Mouse (Mus musculus) 416B (cell line): ENCODE data around the gene Zbtb2.

Source experiments
- DNase-seq: peaks from one replicate; pipeline ENCODE4 v3.0.0; 2011; ENCODE audit warnings: low read depth

Gene Zbtb2

DNA sequence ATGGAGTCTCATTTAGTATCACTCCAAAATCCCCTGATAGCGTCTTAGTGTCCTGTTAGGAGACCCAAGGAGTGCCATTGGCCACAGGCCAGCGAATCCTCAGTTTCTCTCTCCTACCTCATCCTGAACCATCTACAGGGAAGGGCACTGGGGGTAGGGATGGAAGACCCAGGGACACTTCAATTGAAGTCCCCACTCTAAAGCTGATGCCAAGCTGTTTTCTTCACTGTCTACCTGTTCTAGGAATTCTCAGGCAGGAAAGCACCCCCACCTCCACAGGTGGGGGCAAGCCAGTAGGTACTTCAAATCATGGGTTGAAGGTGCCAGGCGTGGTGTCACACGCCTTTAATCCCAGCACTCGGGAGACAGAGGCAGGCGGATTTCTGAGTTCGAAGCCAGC, 3.7 kb downstream of the Zbtb2 start:
- DNase-seq, result no peak

DNA sequence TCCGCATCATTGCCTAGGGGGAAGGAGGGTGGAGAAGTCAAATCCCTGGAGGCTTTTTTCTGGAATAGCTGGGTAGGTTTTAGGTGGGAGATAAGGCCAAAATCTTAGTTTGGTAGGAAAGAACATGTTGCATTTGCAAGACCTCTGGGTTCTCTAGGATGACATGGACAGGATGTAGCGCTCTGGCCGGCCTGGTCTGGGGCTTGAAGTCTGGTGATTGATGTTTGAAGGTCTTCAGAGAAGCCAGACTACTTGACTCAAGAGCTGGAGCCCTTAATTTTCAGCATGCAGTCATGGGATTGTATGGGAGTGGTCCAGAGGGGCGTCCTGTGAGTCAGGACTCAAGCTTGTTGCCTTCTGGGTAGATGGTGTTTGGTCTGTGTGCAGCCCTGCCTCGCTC, 7.2 kb downstream of the Zbtb2 start:
- DNase-seq, result no peak

DNA sequence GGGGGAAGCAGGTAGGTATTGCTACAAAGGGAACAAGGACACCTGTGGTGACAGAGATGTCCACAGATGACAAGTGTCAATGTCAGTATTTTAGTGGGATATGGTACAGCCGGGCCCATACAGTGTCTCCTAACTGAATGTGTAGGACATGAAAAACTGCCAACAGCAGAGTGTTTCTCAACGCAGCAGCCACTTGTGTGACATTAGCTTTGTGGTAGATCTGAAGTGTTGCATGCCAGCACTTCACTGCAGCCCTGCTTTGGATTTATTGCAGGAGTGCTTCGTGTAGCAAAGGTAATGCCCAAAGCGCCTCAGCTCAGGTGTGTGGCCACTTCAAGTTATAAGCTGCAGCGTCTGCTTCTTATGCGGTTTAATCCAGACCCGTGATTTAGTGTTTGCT, 11.0 kb downstream of the Zbtb2 start:
- no peak for DNase-seq

DNA sequence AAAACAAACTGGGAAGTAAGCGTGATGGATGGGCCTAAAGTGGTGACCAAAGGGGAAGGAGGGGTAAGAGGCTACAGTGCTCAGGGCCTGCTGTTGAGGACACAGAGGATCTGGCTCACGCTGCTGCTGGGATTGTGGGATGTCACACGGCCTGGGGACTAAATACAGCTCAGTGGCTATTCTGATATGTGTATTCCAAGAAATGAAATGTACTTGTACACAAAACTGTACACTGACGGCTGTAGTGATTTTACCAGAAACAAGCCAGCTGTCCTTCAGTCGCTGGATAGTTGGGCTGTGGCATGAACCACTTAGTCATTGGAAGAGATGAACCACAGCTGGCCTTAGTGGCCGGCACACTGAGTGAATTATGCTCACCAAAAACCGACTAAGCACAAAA, 11.4 kb downstream of the Zbtb2 start:
- DNase-seq, result no peak

DNA sequence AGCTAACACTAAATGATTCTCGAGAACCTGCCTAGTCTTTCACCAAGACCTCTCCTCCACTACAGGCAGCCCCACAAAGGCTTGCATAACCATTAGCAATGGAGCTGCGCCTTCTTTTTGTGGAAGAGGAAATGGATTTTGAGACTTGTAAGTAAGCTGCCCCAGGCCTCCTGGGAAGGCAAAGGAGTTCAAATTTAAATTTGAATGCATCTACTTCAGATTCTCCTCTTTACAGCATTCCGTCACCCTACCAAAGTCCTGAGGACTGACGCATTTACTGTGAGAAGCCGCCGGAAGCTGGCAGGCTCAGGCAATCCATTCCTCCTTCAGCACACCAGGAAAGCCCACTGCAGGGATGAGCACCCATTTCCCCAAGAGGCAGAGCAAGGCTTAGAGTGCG, 12.6 kb downstream of the Zbtb2 start:
- DNase-seq, result no peak

DNA sequence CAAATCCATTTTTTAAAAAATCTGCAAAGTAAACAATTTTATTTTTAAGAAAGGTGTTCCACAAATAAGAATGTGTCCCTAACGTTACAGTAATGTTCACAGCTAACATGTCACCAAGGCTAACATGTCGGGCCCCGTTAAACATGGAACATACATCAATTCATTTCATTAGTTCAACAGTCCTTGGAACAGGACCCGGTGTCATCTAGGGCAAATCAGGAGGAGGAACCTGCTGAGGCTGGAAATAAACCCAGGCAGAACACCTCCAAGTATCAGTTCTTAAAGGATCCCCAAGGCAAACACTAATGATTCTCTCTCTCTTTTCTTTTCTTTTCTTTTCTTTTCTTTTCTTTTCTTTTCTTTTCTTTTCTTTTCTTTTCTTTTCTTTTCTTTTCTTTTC, 13.2 kb downstream of the Zbtb2 start:
- no peak for DNase-seq

DNA sequence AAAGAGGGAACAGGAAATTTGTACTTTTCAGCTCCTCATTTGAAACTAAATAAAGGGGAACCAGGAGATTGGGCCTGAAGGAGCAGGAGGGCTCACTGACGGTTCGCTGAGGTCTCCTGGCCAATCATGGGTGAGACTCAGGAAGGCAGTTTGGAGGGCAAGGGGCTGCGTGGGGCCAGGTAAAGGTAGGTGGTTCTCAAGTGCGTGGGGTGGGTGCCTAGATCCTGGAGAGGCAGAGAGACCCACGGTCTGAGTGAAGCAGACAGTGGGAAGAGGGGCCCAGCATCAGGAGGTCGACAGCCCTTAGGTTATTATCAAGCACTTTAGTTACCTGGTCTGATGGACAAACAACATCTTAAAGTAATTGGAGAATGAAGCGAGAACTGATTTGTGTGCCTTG, 13.7 kb downstream of the Zbtb2 start:
- no peak for DNase-seq

DNA sequence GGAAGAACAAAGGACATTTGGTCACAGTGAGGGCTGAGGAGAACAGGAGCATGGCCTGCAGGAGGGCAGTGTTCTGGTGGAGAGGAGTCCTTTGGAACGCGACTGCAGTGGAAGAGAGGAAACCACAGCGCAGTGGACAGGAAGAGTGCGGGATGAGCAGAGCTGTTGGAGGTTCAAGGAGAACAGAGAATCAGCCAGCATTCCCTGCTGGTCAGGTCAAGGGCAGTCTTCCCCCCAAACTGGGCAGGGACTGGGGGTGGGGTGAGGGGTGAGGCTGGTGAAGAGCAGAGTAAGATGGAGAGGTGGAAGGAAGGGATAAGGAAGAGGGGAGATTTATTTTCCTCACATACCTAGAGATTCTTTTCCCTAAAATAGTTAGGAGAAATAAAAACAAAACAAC, 14.3 kb downstream of the Zbtb2 start:
- DNase-seq, result no peak

DNA sequence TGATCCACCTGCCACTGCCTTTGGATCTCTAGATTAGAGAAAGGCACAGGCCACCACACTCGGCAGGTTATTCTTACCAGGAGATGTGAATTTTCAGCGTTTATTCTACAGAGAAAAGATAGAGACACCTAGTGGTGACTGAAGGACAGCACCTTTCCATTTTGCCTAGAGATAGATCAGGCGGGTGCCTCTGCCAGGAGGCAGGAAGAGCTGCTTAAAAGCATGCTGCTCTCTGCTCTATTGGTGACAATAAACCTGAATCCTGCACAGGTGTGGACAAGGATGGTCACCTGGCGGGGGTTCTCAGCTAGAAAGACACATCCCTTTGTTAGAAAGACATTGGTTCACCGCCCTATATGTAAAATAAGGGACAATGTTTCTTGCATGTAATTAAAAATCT, 15.9 kb downstream of the Zbtb2 start:
- peak; percentile 58 for DNase-seq

DNA sequence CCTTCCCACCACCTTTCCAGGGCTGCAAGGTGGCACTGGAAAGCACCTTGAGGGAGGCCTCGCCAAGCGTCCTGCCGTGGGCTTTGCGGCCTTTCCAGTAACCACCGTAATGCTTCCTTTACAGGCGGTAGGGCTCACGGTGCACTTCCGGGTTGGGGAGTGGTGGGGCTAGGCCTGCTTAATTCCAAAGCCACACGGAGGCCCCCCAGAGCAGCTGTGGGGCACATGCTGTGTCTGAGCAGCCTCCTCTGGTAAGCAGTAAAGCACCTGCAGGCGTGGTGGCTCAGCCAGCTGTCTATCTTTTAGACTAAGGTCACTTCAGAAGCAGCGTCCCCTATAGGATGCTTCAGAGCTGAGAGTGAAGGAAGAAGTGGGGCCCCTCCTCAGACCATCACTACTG, 17.8 kb downstream of the Zbtb2 start:
- DNase-seq, result no peak

DNA sequence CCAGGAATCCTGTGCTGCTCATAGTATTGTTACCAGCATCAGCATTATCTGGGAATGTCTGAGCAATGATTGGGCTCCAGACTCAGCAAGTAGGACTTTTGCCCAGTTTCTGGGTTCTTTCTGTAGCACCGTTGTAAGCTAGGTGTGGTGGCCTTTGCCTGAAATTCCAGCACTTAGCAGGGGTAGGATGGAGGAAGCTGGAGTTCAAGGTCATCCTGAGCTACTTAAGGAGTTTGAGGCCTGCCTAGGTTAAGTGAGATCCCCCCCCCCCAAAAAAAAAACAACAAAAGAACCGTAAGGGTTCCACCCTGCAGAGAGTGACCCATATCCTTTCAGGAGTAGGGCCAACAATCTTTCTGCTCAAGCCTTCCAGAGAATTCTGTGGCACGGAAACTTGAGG, 23.3 kb downstream of the Zbtb2 start:
- DNase-seq, result no peak

DNA sequence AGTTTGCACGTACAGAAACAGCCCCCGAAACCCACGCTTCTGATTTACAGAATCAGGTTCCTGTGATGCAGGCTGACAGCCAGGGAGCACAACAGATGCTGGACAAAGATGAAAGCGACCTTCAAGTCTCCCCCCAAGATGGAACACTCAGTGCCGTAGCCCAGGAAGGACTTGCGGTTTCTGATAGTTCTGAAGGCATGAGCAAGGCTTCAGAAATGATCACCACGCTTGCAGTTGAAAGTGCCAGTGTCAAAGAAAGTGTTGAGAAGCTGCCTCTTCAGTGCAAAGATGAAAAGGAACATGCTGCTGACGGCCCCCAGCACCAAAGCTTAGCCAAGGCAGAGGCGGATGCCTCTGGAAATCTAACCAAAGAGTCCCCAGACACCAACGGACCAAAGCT, 30.5 kb downstream of the Zbtb2 start:
- DNase-seq, result no peak

DNA sequence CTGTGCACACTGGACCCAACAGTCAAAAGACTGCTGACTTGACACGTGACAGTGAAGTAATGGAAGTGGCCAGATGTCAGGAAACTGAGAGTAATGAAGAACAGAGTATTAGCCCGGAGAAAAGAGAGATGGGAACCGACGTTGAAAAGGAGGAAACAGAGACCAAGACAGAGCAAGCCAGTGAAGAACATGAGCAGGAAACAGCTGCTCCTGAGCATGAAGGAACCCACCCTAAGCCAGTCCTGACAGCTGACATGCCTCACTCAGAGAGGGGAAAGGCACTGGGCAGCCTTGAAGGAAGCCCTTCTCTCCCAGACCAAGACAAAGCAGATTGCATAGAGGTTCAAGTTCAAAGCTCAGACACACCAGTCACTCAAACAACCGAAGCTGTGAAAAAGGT, 31.3 kb downstream of the Zbtb2 start:
- no peak for DNase-seq

DNA sequence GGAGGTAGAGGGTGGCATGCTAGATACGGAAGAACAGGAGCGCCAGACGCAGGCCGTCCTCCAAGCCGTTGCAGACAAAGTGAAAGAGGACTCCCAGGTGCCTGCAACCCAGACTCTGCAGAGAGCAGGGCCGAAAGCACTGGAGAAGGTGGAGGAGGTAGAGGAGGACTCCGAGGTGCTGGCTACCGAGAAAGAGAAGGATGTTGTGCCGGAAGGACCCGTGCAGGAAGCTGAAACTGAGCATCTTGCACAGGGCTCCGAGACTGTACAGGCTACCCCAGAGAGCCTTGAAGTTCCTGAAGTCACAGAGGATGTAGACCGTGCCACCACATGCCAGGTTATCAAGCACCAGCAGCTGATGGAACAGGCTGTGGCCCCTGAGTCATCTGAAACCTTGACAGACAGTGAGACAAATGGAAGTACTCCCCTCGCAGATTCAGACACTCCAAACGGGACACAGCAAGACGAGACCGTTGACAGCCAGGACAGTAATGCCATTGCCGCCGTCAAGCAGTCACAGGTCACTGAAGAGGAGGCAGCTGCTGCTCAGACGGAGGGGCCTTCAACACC, 31.9 kb downstream of the Zbtb2 start:
- DNase-seq, result peak; percentile 13

DNA sequence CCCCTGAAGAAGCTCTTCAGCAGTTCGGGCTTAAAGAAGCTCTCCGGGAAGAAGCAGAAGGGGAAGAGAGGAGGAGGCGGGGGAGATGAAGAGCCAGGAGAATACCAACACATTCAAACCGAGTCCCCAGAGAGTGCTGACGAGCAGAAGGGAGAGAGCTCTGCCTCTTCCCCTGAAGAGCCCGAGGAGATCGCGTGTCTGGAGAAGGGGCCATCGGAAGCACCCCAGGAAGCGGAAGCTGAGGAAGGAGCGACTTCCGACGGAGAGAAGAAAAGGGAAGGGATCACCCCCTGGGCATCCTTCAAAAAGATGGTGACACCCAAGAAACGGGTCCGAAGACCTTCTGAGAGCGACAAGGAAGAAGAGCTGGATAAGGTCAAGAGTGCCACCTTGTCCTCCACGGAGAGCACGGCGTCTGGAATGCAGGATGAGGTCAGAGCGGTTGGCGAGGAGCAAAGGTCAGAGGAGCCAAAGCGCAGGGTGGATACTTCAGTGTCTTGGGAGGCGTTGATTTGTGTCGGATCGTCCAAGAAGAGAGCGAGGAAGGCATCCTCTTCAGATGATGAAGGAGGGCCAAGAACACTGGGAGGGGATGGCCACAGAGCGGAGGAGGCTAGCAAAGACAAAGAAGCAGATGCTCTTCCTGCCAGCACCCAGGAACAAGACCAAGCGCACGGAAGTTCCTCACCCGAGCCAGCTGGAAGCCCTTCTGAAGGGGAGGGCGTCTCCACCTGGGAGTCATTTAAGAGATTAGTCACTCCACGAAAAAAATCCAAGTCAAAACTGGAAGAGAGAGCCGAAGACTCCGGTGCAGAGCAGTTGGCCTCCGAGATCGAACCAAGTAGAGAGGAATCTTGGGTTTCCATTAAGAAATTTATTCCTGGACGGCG, 33.3 kb downstream of the Zbtb2 start:
- DNase-seq, result no peak

DNA sequence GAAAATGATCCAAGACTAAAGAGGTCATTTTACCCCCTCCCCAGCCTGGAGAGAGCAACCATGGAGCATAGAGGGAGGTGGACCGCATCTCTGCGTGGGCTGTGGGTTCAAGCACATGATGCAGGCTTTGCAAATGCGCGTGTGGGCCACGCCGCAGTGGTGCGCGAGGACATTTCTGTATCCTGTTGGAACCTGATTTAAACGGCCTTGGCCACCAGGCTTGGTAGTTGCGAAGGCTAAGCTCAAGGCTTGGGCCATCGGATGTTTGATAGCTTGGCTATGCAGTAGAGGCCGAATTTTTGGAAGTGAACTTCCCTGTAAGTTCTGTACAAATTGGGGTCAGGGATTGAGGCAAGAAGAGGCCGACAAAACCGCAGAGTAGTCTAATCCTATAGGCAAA, 40.3 kb downstream of the Zbtb2 start:
- no peak for DNase-seq

DNA sequence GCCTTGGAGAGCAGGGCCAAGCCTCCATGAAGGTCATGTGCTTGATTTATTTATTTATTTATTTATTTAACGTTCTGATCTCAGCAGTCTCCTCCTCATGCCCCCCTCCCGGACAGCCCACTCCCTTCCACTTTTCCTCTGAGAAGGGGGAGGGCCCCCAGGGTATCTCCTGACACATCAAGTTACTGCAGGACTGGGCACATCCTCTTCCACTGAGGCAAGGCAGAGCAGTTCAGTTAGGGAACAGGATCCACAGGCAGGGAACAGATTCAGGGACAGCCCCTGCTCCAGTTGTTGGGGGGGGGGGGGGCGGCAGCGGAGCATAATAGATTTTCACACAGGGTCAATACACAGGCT, 40.8 kb downstream of the Zbtb2 start:
- no peak for DNase-seq

DNA sequence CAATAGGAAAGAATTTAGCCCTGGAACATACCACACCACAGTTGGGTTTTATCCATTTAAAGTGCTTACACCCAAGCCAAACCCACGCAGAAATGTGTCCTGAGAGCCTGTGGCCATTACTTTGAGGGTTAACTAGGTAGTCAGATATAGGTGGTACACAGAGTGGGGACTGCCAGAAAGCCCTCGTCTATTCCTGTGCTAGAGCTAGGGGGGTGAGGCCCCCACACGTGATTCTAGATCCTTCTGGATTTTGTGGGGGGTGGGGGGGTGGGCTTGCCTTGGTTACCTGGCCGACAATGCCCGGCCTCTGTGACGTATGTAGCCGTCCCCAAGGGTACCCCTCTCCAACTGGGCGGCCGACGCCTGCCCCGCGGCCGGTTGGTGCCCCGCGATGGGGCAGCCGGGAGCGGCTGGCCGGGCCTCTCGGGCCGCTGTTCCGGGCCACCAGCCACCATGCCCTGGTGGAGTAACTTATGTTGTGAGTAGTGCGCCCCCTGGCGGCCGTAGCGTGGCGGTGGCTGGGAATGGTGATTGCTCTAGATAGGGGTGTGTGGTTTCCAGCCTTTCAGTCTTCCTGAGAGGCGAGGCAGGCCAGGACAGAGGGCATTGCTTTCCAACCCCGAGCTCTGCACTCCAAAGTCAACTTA, 41.3 kb downstream of the Zbtb2 start:
- DNase-seq, result peak; percentile 81

DNA sequence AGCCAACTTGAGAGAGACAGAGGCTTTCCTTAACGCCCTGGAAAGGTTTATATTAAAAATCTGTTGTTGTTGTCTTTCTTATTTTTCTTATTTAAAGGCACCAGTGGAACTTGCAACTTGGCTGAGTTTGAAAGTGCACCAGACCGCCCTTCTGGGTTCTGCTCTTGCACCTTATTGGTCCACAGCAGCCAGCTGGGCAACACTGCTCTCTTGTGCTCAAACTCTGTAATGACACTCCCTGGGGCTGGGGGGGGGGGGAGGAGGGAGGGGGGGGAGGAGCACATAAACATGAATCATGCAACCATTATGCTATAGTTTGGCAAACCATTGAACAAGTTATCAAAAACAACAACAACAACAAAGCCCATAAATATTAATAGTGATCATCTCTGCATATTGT, 46.5 kb downstream of the Zbtb2 start:
- peak; percentile 75 for DNase-seq

DNA sequence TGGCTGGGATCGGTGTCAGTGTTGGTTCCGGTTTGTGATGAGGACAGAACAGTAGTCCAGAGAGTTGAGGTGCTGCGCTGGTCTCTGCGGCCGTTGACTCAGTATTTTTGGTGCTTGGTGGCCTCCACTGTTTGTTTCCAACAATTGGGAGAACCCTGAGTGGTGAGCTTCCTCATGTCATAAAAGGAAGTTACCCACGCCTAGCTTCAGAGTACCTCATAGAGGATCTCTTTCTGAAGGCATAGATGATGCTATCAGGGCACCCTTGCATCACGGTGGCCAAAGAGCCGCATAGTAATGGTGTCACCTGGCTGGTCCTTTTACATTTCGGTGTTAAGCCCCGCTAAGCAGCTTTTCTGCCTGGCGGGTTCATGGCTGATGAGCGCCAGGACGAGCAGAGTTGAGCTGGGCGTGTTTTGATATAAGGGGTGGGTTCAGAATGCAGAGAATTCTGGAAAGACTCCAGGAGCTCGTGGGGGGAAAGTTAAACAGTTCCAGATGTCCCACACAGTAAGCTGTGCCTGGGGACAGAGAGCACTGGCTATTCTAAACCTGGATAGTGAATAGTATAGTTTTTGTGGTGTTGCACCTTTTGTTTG, 48.9 kb downstream of the Zbtb2 start:
- DNase-seq, result peak; percentile 12

DNA sequence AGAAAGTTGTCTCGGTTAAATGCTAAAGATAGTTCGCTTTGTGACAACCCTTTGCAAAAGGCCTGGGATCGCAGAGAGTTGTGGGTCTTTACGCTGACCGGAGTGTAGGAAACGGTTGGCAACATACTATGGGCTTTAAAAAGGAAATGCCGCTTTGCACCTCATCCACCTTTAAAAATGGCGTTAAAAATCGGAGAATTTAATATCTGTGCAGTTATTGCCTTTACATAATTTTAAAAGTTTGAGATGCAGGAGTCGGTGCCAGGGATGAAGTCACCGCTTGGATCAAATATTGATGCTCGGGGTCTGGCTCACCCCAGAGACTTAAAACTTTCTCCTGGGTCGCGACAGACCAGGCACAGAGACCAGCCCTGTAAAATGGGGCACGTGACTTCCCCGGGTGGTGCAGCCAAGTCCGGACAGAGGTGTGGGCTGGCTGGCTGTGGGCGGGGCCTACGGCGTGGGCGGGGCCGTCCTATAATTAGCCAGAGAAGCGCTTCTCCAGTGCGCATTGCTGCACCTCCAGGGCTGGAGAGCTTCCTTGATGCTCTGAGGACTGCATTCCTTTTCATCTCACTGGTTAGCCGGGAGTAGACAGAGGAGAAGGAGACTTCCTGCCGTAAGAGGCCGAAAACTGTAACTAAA, 53.7 kb downstream of the Zbtb2 start:
- DNase-seq, result peak; percentile 89

DNA sequence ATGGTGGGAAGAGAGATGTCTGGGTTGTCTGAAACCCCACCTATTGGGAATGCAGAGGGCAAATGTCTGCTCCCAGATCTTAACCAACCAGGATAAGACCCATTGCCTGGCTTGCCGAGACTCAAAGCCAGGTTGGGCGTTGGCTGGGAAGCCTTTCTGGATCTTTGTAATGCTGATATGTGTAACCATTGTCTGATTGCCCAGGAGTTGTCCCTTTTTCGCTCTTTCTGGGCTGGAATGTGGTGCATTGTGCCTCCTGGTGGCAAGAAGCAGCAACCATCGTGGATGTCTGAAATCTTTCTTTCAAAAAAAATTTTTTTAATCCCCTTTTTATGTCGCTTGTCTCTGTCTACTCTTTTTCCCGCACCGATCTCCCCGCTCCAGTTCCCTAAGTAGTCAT, 54.6 kb downstream of the Zbtb2 start:
- DNase-seq, result peak; percentile 71
